Mouse (Mus musculus): Measurements from ENCODE around the gene Olfr871.
"Not testable (repeated sequence)": the region's sequence is repeated elsewhere in the genome, so short reads cannot be mapped to it uniquely, and the experiment has no call there.

Gene Olfr871

DNA sequence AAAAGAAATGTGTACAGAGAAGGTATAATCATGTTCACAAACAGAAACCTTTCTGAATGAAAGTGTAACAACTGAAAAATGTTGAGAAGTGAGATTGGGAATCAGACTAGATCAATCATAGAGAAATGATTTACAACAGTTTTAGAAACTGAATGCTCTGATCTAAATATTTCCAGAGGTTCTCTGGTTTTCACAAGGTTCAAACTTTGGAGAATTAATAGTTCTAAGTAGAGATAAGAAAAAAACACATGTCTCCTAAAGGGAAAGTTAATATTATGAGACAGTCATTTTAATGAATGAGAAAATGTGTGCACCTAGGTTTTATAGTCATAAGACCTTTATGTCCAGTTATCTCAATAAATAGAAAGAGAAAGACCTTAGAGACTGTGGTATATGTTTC, at the start of gene Olfr871:
Gene Olfr871 (plus strand): TSS at position 301 of the 400 bp plus-strand sequence.
- DNase-seq (ENCODE audit: extremely low spot score, low spot score): no peak

DNA sequence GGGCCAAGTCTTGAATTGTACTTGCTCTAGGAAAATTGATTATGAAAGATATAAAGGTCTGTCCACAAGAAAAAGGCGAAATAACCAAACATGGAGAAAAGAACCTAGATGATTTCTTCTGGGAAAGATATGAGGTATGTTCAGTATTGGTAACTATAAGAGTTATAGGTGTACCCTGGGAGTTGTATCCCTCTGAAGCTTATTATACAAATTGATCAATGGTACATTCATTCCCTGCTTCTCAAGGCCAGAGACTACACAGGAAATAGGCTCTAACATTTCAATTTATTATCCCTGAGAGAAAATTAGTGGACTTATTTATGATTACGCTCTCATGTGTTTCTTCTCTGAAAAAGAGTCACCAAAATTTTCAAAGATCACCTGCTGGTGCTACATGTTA, 38.0 kb upstream of the Olfr871 start, which contains the start of gene Olfr870:
Gene Olfr870 (minus strand): TSS at position 101 of the 400 bp plus-strand sequence.
- DNase-seq (ENCODE audit: extremely low spot score, low spot score): no peak

DNA sequence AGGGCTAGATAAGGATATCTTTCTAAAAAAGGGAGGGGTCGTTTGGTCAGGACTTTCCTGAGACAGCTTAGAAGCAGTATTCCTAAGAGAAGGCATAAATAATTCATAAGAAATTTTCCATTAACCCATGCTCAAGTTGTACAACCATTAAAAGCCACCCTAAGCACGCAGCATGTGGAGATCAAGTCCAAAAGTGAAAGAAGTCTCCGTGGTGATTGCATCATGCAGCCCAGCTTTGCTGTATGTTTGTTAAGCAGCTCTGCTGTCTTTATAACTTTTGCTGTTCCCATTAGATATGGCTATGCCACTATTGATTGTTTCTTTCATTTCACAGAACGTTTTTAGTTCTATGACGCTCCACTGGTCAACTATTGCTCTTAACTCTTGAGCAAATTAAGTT, 32.5 kb upstream of the Olfr871 start:
- DNase-seq (ENCODE audit: extremely low spot score, low spot score): no peak

DNA sequence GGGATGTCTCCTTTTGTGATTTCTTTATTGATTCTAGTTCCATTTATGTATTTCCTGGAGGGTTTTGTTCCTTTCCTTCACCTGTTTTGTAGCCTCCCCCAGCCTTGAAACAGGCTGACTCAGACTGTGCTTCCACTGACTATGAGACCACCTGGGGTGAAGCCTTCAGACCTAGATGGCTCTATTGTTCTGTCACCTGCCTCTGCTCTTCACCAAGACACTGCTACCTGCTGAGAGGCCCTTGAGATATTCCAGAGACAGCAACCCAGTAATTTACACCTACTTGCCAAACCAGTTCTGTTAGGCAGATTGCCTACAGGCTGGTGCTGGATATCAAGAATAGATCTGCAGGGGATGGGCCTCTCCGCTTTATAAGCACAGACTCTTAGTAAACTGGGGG, 9.9 kb upstream of the Olfr871 start:
- DNase-seq (ENCODE audit: extremely low spot score, low spot score): no peak

DNA sequence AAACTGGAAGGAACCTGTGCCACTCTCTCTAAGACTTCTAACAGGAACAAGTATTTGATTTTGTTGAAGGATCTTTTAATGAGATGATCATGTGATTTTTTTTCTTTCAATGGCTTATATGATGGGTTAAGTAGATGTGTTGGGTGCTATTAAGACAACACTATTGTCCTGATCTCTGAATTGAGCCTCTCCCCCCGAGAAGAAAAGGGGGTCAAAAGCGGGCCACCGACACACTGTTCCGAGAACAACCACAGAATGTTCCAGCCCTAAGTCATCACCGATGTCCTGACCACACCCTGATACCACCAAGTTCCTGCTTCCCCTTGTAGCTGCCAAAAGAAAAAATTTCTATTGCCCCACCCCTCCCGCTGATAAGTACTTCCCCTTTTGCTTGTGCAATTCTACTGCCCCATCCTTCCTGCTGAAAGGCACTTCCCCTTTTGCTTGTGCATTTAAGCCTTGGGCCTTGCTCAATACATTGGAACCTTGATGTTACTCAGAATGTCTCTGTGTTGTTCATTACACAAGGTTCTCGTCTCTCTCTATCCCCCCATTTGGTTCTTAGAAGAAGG, 8.5 kb upstream of the Olfr871 start:
- DNase-seq (ENCODE audit: extremely low spot score, low spot score): not testable (repeated sequence)

DNA sequence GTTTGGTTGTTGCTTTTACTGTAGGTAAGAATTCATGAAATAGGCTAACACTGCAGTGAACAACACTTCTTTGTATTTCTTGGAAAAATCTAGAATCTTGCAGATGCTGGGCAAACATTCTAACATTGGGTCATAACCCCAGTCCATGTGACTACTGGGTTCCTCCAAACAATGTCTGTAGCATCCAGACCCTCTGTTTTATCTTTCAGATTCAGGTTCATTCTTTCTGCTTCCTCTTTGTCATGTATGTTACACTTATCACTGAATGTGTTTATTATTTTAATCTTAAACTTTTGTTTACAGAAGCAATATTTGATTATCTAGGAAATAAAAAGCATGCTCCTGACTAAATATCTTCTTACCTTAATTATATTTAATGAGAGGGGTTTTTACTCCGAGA, 1.2 kb upstream of the Olfr871 start:
- DNase-seq (ENCODE audit: extremely low spot score, low spot score): no peak

DNA sequence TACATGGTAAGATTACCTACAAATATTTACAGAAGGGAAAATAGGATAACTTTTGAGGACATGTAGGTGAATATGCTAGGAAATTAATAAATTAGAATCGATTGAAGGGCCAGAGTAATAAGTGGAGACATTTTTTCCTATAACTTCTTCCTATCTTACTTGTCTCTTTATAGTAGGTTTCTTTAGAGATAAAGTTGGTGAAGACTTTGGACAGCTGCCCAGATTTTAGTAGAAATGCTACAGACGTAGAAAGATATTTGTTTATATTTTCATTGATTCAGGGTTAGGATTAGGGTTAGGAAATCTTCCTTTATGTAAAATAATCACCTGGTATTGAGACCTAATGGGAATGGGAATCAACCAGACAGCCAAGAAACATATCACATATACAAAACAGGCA, 530 bp upstream of the Olfr871 start:
- DNase-seq (ENCODE audit: extremely low spot score, low spot score): no peak

DNA sequence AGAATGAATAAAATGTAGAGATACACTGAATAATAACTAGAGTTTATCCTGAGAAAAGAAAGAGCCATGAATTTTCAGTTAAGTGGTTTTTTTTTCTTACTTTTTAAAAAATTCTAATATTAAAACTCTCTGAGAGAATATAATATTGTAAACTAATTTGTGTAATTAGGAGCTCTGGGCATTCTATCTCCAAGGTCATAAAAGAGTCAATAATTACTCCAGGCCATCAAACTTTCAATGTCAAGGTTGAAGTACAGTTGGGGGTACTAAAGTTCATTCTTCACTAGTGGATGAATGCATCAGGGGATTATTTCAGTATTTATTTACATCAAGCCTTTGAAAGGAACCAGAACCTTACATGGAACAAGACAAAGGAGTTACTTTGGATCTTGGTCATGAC, 24.8 kb downstream of the Olfr871 start, which contains the start of gene Olfr872:
Gene Olfr872 (plus strand): TSS at position 301 of the 400 bp plus-strand sequence.
- no peak for DNase-seq (ENCODE audit: extremely low spot score, low spot score)

DNA sequence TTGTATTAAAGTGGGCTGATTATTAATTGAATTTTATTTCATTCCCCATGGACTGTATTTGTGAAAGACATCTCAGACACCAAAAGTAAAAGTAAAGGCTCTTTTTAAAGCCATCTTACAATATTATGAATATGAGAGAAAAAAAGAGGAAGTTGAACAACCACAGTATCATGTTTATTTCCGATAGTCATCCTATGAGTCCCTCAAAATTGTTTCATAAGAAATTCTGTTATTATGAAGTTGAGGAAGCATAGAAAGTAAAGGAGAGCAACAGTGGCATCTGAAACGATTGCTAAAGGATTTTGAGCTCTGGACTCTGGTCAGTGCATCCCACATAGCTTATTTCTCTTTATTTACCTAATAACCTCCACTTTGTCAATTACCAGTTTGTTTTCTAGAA, 25.4 kb downstream of the Olfr871 start:
- no peak for DNase-seq (ENCODE audit: extremely low spot score, low spot score)

All from neural tube, embryonic 10.5 days (tissue).